Mouse (Mus musculus) monocyte, adult 2 months (primary cell): ENCODE measurements at regions not wholly inside any gene's neighbourhood (a gene's known extent, or its start where the extent isn't known, plus 50 kb on each side); places are given as distances from the start of the nearest gene placed in this dataset.
A peak's percentile ranks its signal among the peaks of the same experiment; 100 is the strongest.

Experiments
- DNase-seq, 2 experiments: peaks; one replicate each; pipeline ENCODE4 v3.0.0; 2022; ENCODE audit warnings: low spot score in 2 of 2, low read depth in 1 of 2

DNA sequence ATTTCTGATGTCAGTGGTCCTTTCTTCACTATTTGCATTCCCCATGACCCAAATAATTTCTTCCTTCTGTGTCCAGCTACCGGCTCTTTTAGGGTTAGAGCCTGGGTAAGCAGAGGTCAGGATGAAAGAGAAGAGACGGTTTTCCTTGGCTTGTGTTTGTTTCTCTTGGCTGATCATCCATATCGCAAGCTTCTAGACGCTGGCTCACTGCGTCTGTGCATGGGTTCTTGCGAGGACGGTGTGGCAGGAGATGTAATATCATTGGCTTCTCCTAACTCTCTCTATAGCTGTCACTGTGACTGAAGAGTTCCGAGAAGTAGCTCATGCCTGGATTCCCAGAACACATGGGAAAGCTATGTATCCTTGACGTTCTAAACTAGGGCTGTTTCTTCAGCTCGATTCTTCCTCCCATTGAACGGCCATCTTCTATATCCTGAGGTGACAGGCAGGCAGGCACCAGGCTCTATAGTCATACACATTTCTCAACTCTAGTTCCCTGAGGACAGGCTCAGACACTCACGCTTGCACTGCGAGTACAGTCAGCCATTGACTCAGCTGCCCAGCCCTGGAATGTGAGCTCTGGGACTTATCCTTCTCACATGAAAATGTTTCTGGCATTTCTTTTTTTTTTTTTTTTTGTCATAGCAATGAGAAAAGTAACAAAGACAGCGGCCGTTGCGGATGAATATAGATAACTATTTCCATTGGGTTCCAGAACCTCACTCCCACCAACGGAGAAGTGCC is 85.0 kb downstream of the Bach1 start:
- no peak for DNase-seq

DNA sequence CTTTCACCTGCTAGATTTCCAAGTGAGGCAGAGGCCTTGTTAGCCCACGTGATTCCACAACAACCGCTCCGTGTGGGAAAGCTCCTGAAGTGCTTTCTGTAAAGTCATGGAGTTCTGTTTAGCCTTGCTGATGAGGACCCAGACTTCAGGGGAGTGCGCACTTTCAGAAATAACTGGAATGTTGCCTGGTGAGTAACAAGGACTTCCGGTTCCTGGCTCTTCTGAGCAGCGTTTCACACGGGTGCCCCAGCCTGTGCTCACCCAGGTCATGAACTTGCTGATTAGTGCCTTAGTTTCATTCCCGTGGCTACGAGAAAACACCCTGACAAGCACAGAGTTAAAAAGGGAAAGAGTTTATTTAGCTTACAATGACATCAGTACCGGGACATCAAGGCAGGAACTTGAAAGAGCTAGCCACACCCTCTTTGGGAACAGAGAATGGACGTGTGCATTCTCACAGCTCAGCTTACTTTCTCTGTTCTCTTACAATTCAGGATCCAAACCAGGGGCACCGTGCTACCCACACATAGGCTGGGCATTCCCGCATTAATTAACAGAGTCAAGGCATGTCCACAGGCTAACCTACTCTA is 85.8 kb downstream of the Bach1 start:
- DNase-seq, result no peak

DNA sequence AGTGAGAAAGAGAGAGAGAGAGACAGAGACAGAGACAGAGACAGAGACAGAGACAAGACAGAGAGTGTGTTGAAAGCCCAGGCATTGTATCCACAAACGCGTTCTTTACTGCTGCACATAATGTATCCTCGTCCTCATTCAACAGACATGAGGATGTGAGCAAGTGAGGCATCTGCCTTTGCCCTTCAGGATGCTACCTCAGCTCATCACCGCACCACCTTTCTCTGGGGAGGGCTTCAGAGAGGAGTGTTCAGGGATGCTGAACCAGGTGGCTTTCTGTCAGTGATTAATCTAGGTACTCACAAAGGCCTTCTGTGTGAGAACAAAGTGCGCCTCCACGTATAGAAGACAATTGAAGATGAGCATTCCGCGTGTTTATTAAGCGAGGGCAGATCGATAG is 90.8 kb downstream of the Bach1 start:
- no peak for DNase-seq

DNA sequence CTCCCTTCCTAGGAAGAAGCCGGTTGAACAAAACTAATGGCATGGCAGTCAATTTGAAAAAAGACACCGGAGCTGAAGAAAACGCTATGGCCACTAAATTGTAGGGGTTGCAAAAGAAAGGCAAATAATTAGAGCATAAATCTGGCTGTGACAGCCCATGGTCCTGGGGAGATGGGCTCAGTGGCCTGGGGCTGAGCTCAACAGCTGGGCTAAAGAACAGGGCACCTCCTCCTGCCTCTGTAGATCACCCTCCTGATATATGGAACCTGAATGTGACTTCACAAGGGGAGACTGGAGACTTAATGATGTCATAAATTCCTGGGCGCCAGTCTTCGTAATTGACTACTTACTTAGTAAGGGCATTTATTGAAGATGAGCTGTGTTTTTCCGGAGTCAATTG is 91.2 kb downstream of the Bach1 start:
- DNase-seq, result no peak

DNA sequence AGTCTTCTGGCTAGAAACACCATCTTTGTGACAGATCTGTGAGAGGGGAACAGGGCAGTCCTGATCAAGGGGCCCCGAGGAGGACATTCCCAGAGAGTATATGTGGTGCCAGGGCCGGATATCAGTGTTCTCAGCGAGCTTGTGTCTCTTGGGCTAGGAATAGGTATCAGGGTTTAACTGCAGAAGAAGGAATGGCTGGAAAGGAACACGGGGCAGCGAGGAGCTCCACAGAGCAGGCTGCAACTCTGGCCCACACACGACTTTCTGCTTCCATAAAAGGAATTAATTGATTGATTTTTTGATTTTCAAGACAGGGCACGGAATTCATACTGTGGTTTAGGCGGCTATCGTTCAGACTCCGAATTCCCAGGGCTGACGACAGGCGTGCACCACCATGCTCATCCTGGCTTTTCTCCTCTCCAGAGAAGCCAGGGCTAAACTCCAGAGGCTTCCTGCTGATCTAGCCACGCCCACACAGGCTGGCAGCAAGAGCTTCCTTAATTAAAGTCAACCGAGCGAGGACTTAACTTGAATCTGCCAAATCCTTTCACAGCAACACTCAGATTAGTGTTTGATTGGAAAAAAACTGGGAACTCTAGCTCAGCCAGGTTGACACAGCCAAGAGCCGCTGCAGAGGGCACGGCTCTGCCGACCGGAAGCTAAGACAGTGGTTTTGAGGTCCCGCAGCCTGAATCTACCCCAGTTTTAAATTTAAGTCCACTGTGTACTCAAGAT is 97.9 kb downstream of the Bach1 start:
- DNase-seq, result no peak

DNA sequence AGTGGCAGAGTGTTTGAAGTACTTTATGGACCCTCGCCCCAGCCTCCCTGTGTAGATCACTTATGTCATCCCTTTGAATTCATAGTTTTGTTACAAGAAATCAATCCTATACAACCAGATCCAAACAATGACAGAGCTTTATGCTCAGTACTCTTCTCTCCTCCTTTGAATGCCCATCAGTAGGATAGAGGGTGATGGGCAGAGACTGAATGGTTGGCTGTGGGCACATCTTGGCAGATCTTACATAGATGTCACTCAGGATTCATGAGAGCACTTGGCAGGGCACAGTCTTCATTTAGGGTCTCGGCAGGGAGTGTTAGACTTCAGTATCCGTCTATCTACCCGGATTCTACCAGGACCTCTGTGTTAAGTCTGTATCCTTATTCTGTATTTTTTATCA is 103.6 kb downstream of the Bach1 start:
- no peak for DNase-seq

DNA sequence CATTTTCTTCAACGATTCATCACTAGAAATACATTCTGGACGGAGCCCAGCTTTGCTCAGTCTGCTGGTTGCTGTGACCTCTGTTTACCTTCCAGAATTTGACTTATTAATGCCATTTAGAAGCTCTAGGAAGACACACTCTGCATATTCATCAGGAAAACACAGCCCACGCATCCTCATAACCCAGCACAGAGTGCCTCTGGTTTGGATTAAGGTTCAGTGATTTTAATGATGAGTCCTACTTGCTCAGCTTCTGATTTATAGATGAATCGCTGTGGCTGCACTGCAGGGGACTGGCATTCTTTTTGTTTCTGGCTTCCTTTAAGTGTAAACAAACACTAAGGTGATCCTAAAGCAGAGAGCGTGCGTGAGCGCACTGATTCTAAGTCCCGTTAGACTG is 118.8 kb downstream of the Bach1 start:
- DNase-seq, result no peak

DNA sequence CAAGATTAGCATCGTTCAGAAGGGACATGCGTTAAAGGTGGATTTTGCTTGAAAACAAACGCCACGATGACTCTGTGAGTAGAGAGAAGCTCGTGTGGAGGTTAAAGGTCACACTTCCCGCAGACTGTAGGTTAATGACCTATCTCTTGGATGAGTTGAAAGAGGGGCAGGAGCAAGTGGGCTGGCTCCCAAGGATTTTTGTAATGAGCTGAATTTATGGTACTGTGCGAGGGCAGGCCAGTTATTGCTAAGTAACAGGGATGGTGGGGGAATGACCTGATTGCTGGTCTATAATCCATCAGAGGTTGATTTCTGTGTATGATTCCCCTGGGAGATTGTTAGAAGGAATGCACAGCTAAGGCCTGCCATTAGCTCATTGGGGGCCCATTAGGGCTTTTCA is 135.6 kb downstream of the Bach1 start:
- no peak for DNase-seq

DNA sequence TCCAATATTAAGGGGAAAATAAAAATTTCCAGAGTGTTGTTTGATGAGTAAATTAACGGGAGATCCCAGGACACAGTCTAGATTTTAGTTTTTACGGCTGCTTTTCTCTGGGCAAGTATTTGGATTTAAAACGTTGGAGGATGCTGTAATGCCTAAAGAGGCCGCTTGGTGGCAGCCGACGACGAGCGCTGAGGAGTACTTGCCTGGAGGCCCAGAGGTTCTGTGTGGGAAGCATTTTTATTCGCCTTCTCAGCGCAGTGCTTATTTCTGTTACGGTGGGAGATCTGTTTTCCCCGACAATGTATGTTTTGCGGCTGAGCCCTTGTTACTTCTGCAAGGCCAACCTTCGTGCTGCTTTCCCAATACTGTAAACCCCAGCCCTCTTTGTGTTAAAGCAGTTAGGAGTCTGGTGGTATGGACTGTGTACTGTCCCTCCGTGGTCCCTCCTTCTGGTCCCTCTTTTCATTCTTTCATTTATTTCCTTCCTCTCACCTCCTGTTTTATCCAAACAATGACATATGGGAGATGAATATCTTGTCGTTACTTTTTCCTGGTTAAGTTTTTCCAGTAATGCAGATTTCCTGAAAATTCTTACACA is 142.3 kb downstream of the Bach1 start:
- DNase-seq, result peak in 1 of 2 experiments; percentile 4
